Mouse (Mus musculus) embryo, embryonic 11.5 days (tissue): ENCODE data around the gene 1700013G24Rik.

Experiments
- DNase-seq: peaks from one replicate; pipeline ENCODE4 v3.0.0-alpha.2; 2012; ENCODE audit warnings: low read depth, low spot score

The 1700013G24Rik gene

GRCm38 (mm10) chr4:137494751-137495500, 41.8 kb downstream of the 1700013G24Rik start:
- DNase-seq: no peak

GRCm38 (mm10) chr4:137495501-137496100, 42.5 kb downstream of the 1700013G24Rik start:
- DNase-seq: no peak

- DNase-seq: no peak
Observed at GRCm38 (mm10) chr4:137497367-137497766, 44.3 kb downstream of the 1700013G24Rik start.

GRCm38 (mm10) chr4:137497892-137498722, 45.0 kb downstream of the 1700013G24Rik start:
- no peak for DNase-seq

GRCm38 (mm10) chr4:137498882-137499583, 45.9 kb downstream of the 1700013G24Rik start:
- no peak for DNase-seq

GRCm38 (mm10) chr4:137500149-137500548, 47.1 kb downstream of the 1700013G24Rik start:
- no peak for DNase-seq

GRCm38 (mm10) chr4:137500953-137501352, 47.9 kb downstream of the 1700013G24Rik start:
- DNase-seq: no peak

GRCm38 (mm10) chr4:137502183-137502582, 49.1 kb downstream of the 1700013G24Rik start:
- no peak for DNase-seq

GRCm38 (mm10) chr4:137502801-137503200, 49.7 kb downstream of the 1700013G24Rik start:
- no peak for DNase-seq

- DNase-seq: no peak
Observed at GRCm38 (mm10) chr4:137503509-137503971, 50.5 kb downstream of the 1700013G24Rik start.
